Mouse (Mus musculus) gastrocnemius, postnatal 10 days (tissue): ENCODE measurements around the gene Cstf2t. TPM values are rescaled to one million over a fixed set of nuclear protein-coding genes. Genes with fewer than 3 reads are reported as not detected.

ENCODE experiments used
- DNase-seq: peaks from one replicate; pipeline ENCODE4 v3.0.0; 2021; ENCODE audit warnings: mixed read lengths
- long read RNA-seq, 2 experiments: library from polyadenylated mRNA; stranded (forward); transcript quantifications; one replicate each; pipeline ENCODE4 v2.0.0; 2021
- total RNA-seq, 2 experiments: library from RNA; stranded (reverse); gene quantifications; 2 replicates each; pipeline ENCODE4 v1.2.3; 2021

Cstf2t gene
- total RNA-seq: 10 to 100 TPM; 22.6 to 24.0 TPM
- long read RNA-seq, experiment 1, full-length matches to known transcripts: 84 of 85 reads
- long read RNA-seq, experiment 1, partial matches to known transcripts: 0 of 85 reads
- long read RNA-seq, experiment 1, other reads (novel, unspliced or antisense): 1 of 85 reads
- long read RNA-seq, experiment 2, full-length matches to known transcripts: 63 of 63 reads
- long read RNA-seq, experiment 2, partial matches to known transcripts: 0 of 63 reads
- long read RNA-seq, experiment 2, other reads (novel, unspliced or antisense): 0 of 63 reads

DNA sequence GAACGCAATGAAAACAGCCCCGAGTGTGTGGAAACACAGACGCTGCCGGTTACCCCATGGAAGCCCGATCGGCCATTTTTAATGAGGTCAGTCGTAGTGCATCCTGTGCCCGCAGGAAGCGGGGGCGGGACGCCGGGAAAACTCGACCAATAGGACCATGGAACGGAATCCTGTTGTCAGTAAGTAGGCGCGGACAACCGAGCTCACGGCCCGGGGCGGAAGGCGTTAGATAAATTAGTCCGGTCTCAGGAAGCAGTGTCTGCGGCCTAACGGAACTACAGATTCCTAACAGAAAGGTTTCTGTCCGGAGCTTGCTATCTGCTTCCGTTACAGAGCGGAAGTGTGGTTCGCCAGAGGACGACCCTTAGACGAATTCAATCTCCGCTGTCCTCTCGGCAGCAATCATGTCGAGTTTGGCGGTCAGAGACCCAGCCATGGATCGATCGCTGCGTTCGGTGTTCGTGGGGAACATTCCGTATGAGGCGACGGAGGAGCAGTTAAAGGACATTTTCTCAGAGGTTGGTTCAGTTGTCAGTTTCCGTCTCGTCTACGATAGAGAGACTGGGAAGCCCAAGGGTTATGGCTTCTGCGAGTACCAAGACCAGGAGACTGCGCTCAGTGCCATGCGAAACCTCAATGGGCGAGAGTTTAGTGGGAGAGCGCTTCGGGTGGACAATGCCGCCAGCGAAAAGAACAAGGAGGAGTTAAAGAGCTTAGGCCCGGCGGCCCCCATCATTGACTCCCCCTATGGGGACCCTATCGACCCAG is at the start of gene Cstf2t:
Gene Cstf2t (plus strand): TSS at position 176 of the 768 bp plus-strand sequence.
- peak; percentile 98 for DNase-seq

- DNase-seq: no peak
Observed at GRCm38 (mm10) chr19:31038951-31039350, 43.7 kb upstream of the Cstf2t start.

DNA sequence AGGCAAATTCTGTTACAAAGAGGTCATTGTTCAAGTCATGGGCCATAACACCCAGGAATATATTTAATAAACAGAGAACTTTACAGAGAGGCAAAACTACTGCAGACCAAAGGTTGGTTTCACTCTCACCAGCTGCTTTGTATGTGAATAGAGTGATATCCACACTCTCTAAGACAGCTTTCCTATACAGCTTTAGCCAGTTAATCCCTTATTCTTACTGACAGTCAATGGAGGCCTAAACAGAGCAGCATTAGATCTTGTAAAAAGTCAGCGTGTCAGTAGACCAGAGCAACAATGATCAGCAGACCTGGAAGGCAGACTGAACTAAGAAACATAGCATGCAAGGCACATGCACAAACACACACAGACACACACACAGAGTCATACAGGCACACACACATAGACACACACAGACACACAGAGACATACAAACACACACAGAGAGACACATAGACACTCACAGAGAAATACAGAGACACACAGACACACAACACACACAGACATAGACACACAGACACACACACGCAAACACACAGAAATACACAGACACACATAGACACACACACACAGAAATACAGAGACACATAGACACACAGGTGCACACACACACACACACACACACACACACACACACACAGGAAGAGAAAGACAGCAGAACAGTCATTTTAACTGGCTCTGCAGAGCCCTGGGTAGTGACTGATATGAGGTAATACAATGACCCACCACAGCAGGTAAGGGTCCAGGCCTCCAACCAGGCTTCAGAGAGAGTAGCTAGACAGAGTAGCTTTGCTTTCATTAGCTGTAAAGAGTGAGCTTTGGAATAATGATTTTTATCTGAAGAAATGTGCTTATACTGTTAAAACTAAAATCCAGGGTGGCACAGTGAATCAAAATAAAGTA is 41.4 kb upstream of the Cstf2t start:
- DNase-seq: no peak

DNA sequence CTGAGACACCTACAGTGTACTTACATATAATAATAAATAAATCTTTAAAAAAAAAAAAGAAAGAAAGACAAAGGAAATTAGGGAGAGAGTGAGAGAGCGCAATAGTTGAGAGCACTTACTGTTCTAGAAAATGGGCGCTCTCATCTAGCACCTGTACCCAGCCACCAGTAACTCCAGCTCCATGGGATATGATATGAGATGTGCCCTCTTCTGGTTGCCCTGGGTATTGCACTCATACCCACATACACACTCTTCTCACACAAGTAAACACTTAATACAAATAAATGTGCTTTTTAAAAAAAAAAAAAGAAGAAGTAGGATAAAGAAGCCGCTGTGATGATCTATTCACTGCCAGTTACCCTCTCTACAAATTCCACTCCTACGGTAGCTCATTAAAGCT is 36.0 kb upstream of the Cstf2t start:
- no peak for DNase-seq

- DNase-seq: no peak
Observed at GRCm38 (mm10) chr19:31064740-31065139, 17.9 kb upstream of the Cstf2t start.

GRCm38 (mm10) chr19:31065206-31065781 is 17.3 kb upstream of the Cstf2t start:
- DNase-seq: no peak

- DNase-seq: peak; percentile 8
Observed at GRCm38 (mm10) chr19:31073959-31074716, 8.5 kb upstream of the Cstf2t start.

- no peak for DNase-seq
Observed at GRCm38 (mm10) chr19:31074717-31075063, 7.9 kb upstream of the Cstf2t start.

DNA sequence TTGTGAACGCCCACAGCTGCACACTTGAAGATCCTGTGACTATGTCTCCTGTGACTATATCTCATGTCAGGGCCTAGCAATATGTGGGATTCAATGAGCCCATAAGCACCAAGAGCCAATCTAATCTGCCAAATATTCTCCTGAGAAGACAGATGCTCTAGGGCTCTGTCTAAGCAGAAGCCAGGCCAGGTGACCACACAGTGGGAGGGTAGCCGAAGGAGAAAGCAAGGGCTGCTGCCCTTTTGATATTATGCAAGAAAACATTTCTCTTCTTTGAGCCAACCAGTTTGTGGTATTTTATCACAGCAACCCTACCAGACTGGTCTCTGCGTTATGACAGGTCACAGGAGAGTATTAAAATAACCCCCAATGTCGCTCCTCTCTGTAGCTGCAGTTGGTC is 6.5 kb upstream of the Cstf2t start:
- DNase-seq: no peak

GRCm38 (mm10) chr19:31078241-31078640 is 4.4 kb upstream of the Cstf2t start:
- DNase-seq: no peak

DNA sequence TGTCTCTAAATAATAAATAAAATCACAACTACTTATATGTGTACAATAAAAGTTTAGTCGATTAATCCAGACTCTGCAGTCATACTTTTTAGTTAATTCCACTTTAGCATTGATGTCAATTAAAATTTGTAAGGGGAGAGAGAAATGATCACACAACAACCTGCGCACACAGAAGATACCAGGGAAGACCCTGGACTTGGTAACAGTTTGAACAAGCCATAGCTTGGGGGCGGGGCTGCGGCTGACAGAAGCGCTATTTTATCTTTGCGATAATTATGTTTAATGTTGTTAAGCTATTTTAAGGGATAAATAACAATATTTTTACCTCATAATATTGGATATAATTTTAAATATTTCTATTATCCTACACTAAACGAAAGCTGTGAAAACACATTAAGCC is 411 bp upstream of the Cstf2t start:
- no peak for DNase-seq

- DNase-seq: peak; percentile 18
Observed at GRCm38 (mm10) chr19:31083761-31084160, 1.1 kb downstream of the Cstf2t start.

GRCm38 (mm10) chr19:31097857-31098256 is 15.2 kb downstream of the Cstf2t start:
- no peak for DNase-seq

- no peak for DNase-seq
Observed at GRCm38 (mm10) chr19:31099369-31099768, 16.7 kb downstream of the Cstf2t start.

DNA sequence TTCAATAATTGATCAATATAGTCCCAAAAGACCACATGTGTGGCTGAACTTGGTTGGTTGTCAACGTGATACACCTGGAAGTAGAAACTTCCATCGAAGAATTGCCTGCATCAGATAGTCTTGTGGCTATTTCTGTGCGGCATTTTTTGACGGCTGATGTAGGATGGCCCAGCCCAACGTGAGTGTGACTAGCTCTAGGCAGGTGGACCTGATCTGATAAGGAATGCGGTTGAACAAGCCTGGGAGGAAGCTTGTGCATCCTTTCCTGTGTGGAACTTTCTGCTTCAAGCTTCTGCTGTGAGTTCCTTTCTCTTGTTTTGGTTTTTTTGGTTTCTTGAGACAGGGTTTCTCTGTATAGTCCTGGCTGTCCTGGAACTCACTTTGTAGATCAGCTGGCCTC is 22.1 kb downstream of the Cstf2t start:
- no peak for DNase-seq

GRCm38 (mm10) chr19:31106036-31106435 is 23.4 kb downstream of the Cstf2t start:
- no peak for DNase-seq

DNA sequence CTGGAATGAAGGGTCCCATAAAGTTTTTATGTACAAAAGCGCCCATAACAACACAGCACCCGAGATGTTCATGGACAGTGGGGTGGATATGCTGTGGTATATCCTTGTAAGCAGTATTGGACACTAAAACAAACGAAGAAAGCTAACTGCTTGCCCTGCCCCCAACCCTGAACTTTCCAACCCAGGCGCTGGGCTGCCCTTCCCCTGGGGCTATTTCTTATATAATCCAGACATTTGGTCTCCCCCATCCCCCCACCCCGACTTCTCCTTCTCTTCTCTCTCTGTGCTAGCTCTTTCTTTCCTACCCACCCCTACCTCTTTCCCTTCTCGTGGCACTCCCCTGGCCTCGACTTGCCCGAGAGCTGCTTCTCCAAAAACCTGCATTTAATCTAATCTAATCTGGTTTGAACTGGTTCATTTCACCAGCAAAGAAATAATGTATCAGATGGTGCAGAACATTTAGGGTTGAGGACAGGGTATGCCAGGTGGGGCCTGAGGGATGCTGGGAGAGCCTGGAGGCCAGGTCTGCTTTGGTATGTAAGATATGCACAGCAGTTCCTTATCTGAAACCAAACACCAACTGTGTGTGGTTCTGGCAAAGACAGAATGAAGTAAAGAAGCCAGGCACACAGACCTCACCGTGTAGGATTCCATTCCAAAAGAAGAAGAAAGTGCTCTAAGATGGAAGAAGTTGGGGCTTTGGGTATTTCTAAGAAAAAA is 24.4 kb downstream of the Cstf2t start:
- DNase-seq: no peak

GRCm38 (mm10) chr19:31114690-31115089 is 32.1 kb downstream of the Cstf2t start:
- DNase-seq: no peak

- no peak for DNase-seq
Observed at GRCm38 (mm10) chr19:31124628-31125027, 42.0 kb downstream of the Cstf2t start.

DNA sequence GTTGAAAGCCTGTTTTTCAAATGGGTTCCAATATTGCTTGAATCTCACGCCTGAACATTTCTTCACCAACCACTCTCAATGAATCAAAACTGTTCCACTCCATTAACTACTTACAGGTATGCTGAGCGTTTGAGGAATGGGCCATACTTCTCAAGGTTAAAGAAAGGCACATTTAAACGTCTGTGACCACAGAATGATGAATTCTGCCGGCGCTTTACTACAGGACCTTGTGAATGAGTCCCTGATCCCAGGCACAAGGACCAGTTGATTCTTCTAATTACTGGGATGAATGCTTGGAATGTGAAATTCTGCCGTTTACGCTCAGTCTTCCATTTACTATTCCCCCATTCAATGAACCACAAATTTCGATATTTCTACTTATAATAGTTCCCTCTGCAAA is 50.0 kb downstream of the Cstf2t start:
- DNase-seq: no peak

DNA sequence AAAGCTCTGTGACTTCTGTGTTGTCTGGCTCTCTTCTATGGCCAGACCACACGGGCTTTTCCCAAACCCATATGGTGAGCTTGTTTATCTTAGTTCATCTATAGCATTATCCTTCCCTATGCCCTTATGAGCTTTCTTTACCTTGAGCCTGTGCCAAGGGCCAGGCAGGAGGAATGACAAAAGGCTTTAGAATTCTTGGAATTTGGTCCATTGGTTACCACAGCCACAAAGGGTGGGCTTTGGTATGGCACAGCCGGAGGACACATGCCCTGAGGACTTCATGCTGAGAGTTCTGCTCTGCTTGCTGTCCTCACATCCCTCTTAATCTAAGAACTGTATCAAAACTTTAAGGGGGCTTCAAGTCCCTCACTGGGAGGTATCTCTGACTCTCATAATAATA is 53.7 kb downstream of the Cstf2t start:
- DNase-seq: no peak
